Mouse (Mus musculus): ENCODE measurements around the gene Grin3b. TPM values are rescaled to one million over a fixed set of nuclear protein-coding genes. Genes with fewer than 3 reads are reported as not detected.

Grin3b gene
- polyA plus RNA-seq, 2 experiments, result 0.01 to 0.13 TPM

GRCm38 (mm10) chr10:79936911-79937441, 33.5 kb upstream of the Grin3b start:
- H3K27me3 ChIP-seq (ENCODE audit: control insufficient read depth, insufficient read depth, low read length), result no peaks in the 10 kb centered on the region
- H3K4me1 ChIP-seq (replicated peaks; ENCODE audit: control insufficient read depth in 2 of 2, insufficient read depth in 2 of 2, low read length in 1 of 2), result peaks cover 0 to 11% of the 10 kb centered on the region in 2 experiments; a peak in 3 of 4 replicates
- H3K9ac ChIP-seq (replicated peaks), result no peak overlapping the region
- H3K9me3 ChIP-seq (ENCODE audit: control insufficient read depth, low read length), result no peaks in the 10 kb centered on the region
- WGBS (ENCODE audit: insufficient replicate concordance), result 52% methylated on average over 27 of the region's 27 CpGs
- ATAC-seq (ENCODE audit: insufficient read depth), result peak; percentile 32; the same call in 1 of the 2 replicates
- no peak for DNase-seq (ENCODE audit: low read depth in 3 of 3, low spot score in 3 of 3)
- H3K36me3 ChIP-seq (replicated peaks; ENCODE audit: control insufficient read depth, insufficient read depth, low read depth), result no peaks in the 10 kb centered on the region; the same call in 1 of the 2 replicates
- no peak overlapping the region; the same call in 1 of the 2 replicates for H3K27ac ChIP-seq
- H3K4me2 ChIP-seq (ENCODE audit: low read depth), result peak overlapping the region; percentile 24; the same call in 1 of the 2 replicates
- H3K4me3 ChIP-seq (ENCODE audit: insufficient read depth in 1 of 2, low read depth in 2 of 2, low read length in 2 of 2), result no peak overlapping the region
- TF ChIP-seq CTCF (IDR thresholded peaks at IDR 0.05; ENCODE audit: low read depth), result no peak
- TF ChIP-seq EP300 (IDR thresholded peaks at IDR 0.05; ENCODE audit: low read depth), result no peak

- H3K27me3 ChIP-seq (ENCODE audit: control insufficient read depth, insufficient read depth, low read length), result no peaks in the 10 kb centered on the region
- 0 out of 2 replicates have a peak overlapping the region, but pooled peaks have one; percentile 25 for H3K27ac ChIP-seq
- peaks cover 0 to 12% of the 10 kb centered on the region in 2 experiments; a peak in 3 of 4 replicates for H3K4me1 ChIP-seq (replicated peaks; ENCODE audit: control insufficient read depth in 2 of 2, insufficient read depth in 2 of 2, low read length in 1 of 2)
- peak; percentile 40 for ATAC-seq (ENCODE audit: insufficient read depth)
- H3K9me3 ChIP-seq (ENCODE audit: control insufficient read depth, low read length), result no peaks in the 10 kb centered on the region
- no peak for DNase-seq (ENCODE audit: low read depth in 3 of 3, low spot score in 3 of 3)
- TF ChIP-seq EP300 (IDR thresholded peaks at IDR 0.05; ENCODE audit: low read depth) (no peak), CTCF (IDR thresholded peaks at IDR 0.05; ENCODE audit: low read depth) (no peak)
- WGBS (ENCODE audit: insufficient replicate concordance), result 60% methylated on average over 11 of the region's 11 CpGs
- no peak overlapping the region for H3K9ac ChIP-seq (replicated peaks)
- H3K4me2 ChIP-seq (ENCODE audit: low read depth), result peak overlapping the region; percentile 24; the same call in 1 of the 2 replicates
- H3K4me3 ChIP-seq (ENCODE audit: insufficient read depth in 1 of 2, low read depth in 2 of 2, low read length in 2 of 2), result no peak overlapping the region
- no peaks in the 10 kb centered on the region; the same call in 1 of the 2 replicates for H3K36me3 ChIP-seq (replicated peaks; ENCODE audit: control insufficient read depth, insufficient read depth, low read depth)
Observed at GRCm38 (mm10) chr10:79937775-79938526, 32.6 kb upstream of the Grin3b start.

GRCm38 (mm10) chr10:79940749-79941148, 29.8 kb upstream of the Grin3b start:
- ATAC-seq (ENCODE audit: insufficient read depth) (no peak), DNase-seq (ENCODE audit: low read depth in 3 of 3, low spot score in 3 of 3) (no peak)
- 24% methylated on average over 7 of the region's 7 CpGs for WGBS (ENCODE audit: insufficient replicate concordance)
- no peaks in the 10 kb centered on the region for H3K36me3 ChIP-seq (replicated peaks; ENCODE audit: control insufficient read depth, insufficient read depth, low read depth)
- no peak overlapping the region for H3K9ac ChIP-seq (replicated peaks)
- TF ChIP-seq CTCF (IDR thresholded peaks at IDR 0.05; ENCODE audit: low read depth) (no peak), EP300 (IDR thresholded peaks at IDR 0.05; ENCODE audit: low read depth) (no peak)
- H3K9me3 ChIP-seq (ENCODE audit: control insufficient read depth, low read length), result no peaks in the 10 kb centered on the region
- no peaks in the 10 kb centered on the region for H3K27me3 ChIP-seq (ENCODE audit: control insufficient read depth, insufficient read depth, low read length)
- H3K27ac ChIP-seq, result no peak overlapping the region
- H3K4me1 ChIP-seq (replicated peaks; ENCODE audit: control insufficient read depth in 2 of 2, insufficient read depth in 2 of 2, low read length in 1 of 2), result peaks cover 15 to 33% of the 10 kb centered on the region in 2 experiments
- H3K4me3 ChIP-seq (ENCODE audit: insufficient read depth in 1 of 2, low read depth in 2 of 2, low read length in 2 of 2), result no peak overlapping the region
- no peak overlapping the region for H3K4me2 ChIP-seq (ENCODE audit: low read depth)

- H3K4me3 ChIP-seq (ENCODE audit: insufficient read depth in 1 of 2, low read depth in 2 of 2, low read length in 2 of 2), result no peak overlapping the region
- H3K36me3 ChIP-seq (replicated peaks; ENCODE audit: control insufficient read depth, insufficient read depth, low read depth), result no peaks in the 10 kb centered on the region
- H3K4me1 ChIP-seq (replicated peaks; ENCODE audit: control insufficient read depth in 2 of 2, insufficient read depth in 2 of 2, low read length in 1 of 2), result peaks cover 28 to 36% of the 10 kb centered on the region in 2 experiments
- WGBS (ENCODE audit: insufficient replicate concordance), result 68% methylated on average over 1 of the region's 1 CpGs
- TF ChIP-seq EP300 (IDR thresholded peaks at IDR 0.05; ENCODE audit: low read depth) (no peak), CTCF (IDR thresholded peaks at IDR 0.05; ENCODE audit: low read depth) (no peak)
- no peak overlapping the region for H3K4me2 ChIP-seq (ENCODE audit: low read depth)
- no peak overlapping the region for H3K9ac ChIP-seq (replicated peaks)
- DNase-seq (ENCODE audit: low read depth in 3 of 3, low spot score in 3 of 3), result no peak
- no peak for ATAC-seq (ENCODE audit: insufficient read depth)
- H3K27ac ChIP-seq, result no peak overlapping the region; the same call in 1 of the 2 replicates
- H3K9me3 ChIP-seq (ENCODE audit: control insufficient read depth, low read length), result no peaks in the 10 kb centered on the region
- no peaks in the 10 kb centered on the region for H3K27me3 ChIP-seq (ENCODE audit: control insufficient read depth, insufficient read depth, low read length)
Observed at GRCm38 (mm10) chr10:79942988-79943387, 27.5 kb upstream of the Grin3b start.

GRCm38 (mm10) chr10:79943471-79943901, 27.0 kb upstream of the Grin3b start:
- Histone ChIP-seq H3K4me3 (ENCODE audit: insufficient read depth in 1 of 2, low read depth in 2 of 2, low read length in 2 of 2) (no peak overlapping the region), H3K9ac (replicated peaks) (no peak overlapping the region), H3K27me3 (ENCODE audit: control insufficient read depth, insufficient read depth, low read length) (no peaks in the 10 kb centered on the region), H3K4me2 (ENCODE audit: low read depth) (no peak overlapping the region; the same call in 1 of the 2 replicates), H3K27ac (no peak overlapping the region), H3K9me3 (ENCODE audit: control insufficient read depth, low read length) (no peaks in the 10 kb centered on the region), H3K4me1 (replicated peaks; ENCODE audit: control insufficient read depth in 2 of 2, insufficient read depth in 2 of 2, low read length in 1 of 2) (peaks cover 28 to 34% of the 10 kb centered on the region in 2 experiments), H3K36me3 (replicated peaks; ENCODE audit: control insufficient read depth, insufficient read depth, low read depth) (no peaks in the 10 kb centered on the region)
- TF ChIP-seq CTCF (IDR thresholded peaks at IDR 0.05; ENCODE audit: low read depth) (no peak), EP300 (IDR thresholded peaks at IDR 0.05; ENCODE audit: low read depth) (no peak)
- ATAC-seq (ENCODE audit: insufficient read depth), result no peak
- 38% methylated on average over 9 of the region's 9 CpGs for WGBS (ENCODE audit: insufficient replicate concordance)
- no peak for DNase-seq (ENCODE audit: low read depth in 3 of 3, low spot score in 3 of 3)

Data from liver, embryonic 14.5 days (tissue).